In the genomic region with DNA sequence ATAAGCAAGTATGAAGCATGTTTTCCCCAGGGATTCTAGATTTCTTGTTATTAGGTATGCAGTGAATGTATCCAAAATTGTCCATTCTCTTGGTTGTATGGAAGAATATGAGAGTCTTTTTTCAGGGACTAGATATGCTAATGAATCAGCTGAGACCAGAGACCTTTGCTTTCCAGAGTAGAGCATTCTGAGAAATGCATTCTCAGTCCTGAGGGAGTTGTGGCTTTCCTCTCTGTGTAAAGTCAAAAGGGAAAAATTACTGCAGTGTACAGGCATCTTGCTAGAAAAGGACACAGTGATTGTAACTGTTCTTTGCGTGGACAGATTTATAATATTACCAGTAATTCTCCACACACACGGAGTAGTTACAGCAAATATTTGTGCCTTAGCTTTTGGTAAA, we compare ENCODE assay signal across 25 mouse cellular contexts. TPM values are rescaled to one million over a fixed set of nuclear protein-coding genes. Genes with fewer than 3 reads are reported as not detected.
DNase-seq lines count a peak whose midpoint lies in the region; ATAC-seq and TF ChIP-seq lines count a peak whose summit lies in the region.
"Had no signal": no experiment of that assay in that cellular context is flagged by ENCODE, and none has a peak within 500 bp of the region (broad histone marks: within the 10 kb centered on the region; RNA-seq: fewer than 3 reads in every experiment).

No protein-coding gene starts in this region.

- no peak overlapping the region for H3K4me3 ChIP-seq in embryonic facial prominence, embryonic 14.5 days (ENCODE audit: low read depth, low read length)
- no peak overlapping the region for H3K4me3 ChIP-seq in embryonic facial prominence, embryonic 10.5 days
- no peak overlapping the region for H3K4me3 ChIP-seq in lung, embryonic 15.5 days
- H3K4me3 ChIP-seq in lung, adult 2 months (replicated peaks; ENCODE audit: extremely low read depth, low read depth, low read length) = no peak overlapping the region
- H3K4me3 ChIP-seq in embryonic fibroblast, embryonic 13.5 days (ENCODE audit: insufficient read depth, low read length) = no peak overlapping the region
- H3K4me3 ChIP-seq: embryonic facial prominence, embryonic 15.5 days; erythroblast, embryonic 14.5 days; forebrain, embryonic 12.5 days; forebrain, embryonic 15.5 days; heart, adult 2 months; heart, embryonic 10.5 days; heart, embryonic 13.5 days; hindbrain, embryonic 12.5 days; hindbrain, embryonic 15.5 days had no signal

- no peak for ATAC-seq in embryonic facial prominence, embryonic 14.5 days (ENCODE audit: low read depth)
- ATAC-seq in lung, embryonic 15.5 days (ENCODE audit: borderline replicate concordance, extremely low read depth, low FRiP score, low TSS enrichment) = no peak
- no peak for ATAC-seq in activated CD4-positive, CD25-positive, alpha-beta regulatory T cell, adult 4 months
- ATAC-seq: forebrain, embryonic 15.5 days had no signal

- no peak for TF ChIP-seq POLR2A in lung, adult 2 months (IDR thresholded peaks at IDR 0.05; ENCODE audit: borderline replicate concordance, extremely low read depth, low read depth, low read length)
- TF ChIP-seq POLR2A in embryonic fibroblast, embryonic 13.5 days (IDR thresholded peaks at IDR 0.05; ENCODE audit: low read depth, low read length) = no peak

- H3K9ac ChIP-seq in embryonic facial prominence, embryonic 14.5 days (ENCODE audit: low read depth, low read length) = no peak overlapping the region
- H3K9ac ChIP-seq in lung, embryonic 15.5 days = no peak overlapping the region
- H3K9ac ChIP-seq: embryonic facial prominence, embryonic 15.5 days; forebrain, embryonic 12.5 days; forebrain, embryonic 15.5 days; heart, embryonic 13.5 days; hindbrain, embryonic 12.5 days; hindbrain, embryonic 15.5 days had no signal

- H3K27me3 ChIP-seq in embryonic facial prominence, embryonic 14.5 days (replicated peaks; ENCODE audit: control insufficient read depth, insufficient read depth, low read length) = no peaks in the 10 kb centered on the region
- no peaks in the 10 kb centered on the region for H3K27me3 ChIP-seq in embryonic facial prominence, embryonic 10.5 days (replicated peaks; ENCODE audit: low read depth, poor library complexity, severe bottlenecking)
- H3K27me3 ChIP-seq in lung, embryonic 15.5 days = no peaks in the 10 kb centered on the region
- H3K27me3 ChIP-seq: embryonic facial prominence, embryonic 15.5 days; forebrain, embryonic 12.5 days; forebrain, embryonic 15.5 days; heart, embryonic 13.5 days; hindbrain, embryonic 12.5 days; hindbrain, embryonic 15.5 days had no signal

- no peaks in the 10 kb centered on the region for H3K9me3 ChIP-seq in embryonic facial prominence, embryonic 14.5 days (ENCODE audit: control insufficient read depth, low read length)
- H3K9me3 ChIP-seq in embryonic facial prominence, embryonic 10.5 days = no peaks in the 10 kb centered on the region
- H3K9me3 ChIP-seq in lung, embryonic 15.5 days = no peaks in the 10 kb centered on the region
- H3K9me3 ChIP-seq: embryonic facial prominence, embryonic 15.5 days; forebrain, embryonic 12.5 days; forebrain, embryonic 15.5 days; heart, embryonic 10.5 days; heart, embryonic 13.5 days; hindbrain, embryonic 12.5 days; hindbrain, embryonic 15.5 days had no signal

- no peak overlapping the region for H3K4me2 ChIP-seq in embryonic facial prominence, embryonic 14.5 days (ENCODE audit: low read depth, low read length)
- H3K4me2 ChIP-seq in lung, embryonic 15.5 days = no peak overlapping the region
- H3K4me2 ChIP-seq: embryonic facial prominence, embryonic 15.5 days; forebrain, embryonic 12.5 days; forebrain, embryonic 15.5 days; heart, embryonic 13.5 days; hindbrain, embryonic 12.5 days; hindbrain, embryonic 15.5 days had no signal

- no peak for TF ChIP-seq CTCF in lung, adult 2 months (IDR thresholded peaks at IDR 0.05; ENCODE audit: insufficient read depth, low read length)
- TF ChIP-seq CTCF in embryonic fibroblast, embryonic 13.5 days (IDR thresholded peaks at IDR 0.05; ENCODE audit: borderline replicate concordance, insufficient read depth, low read length) = no peak

- H3K27ac ChIP-seq in embryonic facial prominence, embryonic 14.5 days (replicated peaks; ENCODE audit: low read depth, low read length) = no peak overlapping the region
- H3K27ac ChIP-seq in embryonic facial prominence, embryonic 10.5 days (replicated peaks) = no peak overlapping the region
- 0 out of 2 replicates have a peak overlapping the region, but pooled peaks have one; percentile 33 for H3K27ac ChIP-seq in lung, embryonic 15.5 days
- H3K27ac ChIP-seq in embryonic fibroblast, embryonic 13.5 days (ENCODE audit: insufficient read depth, low read length) = peak overlapping the region; percentile 87
- H3K27ac ChIP-seq: embryonic facial prominence, embryonic 15.5 days; forebrain, embryonic 12.5 days; forebrain, embryonic 15.5 days; heart, adult 2 months; heart, embryonic 10.5 days; heart, embryonic 13.5 days; hindbrain, embryonic 12.5 days; hindbrain, embryonic 15.5 days had no signal

- DNase-seq in embryonic facial prominence, embryonic 14.5 days (ENCODE audit: low spot score) = peak; percentile 15
- no peak for DNase-seq in embryonic facial prominence, embryonic 10.5 days (ENCODE audit: low spot score)
- DNase-seq in lung, adult 2 months = no peak
- DNase-seq in 3T3-L1 (ENCODE audit: low read depth, low spot score) = peak; percentile 66
- no peak for DNase-seq in cerebellum, postnatal 10 days
- DNase-seq: adrenal gland, postnatal 10 days; adrenal gland, postnatal 36 days; B cell, adult 2 months; cerebellum, adult 18-20 months; cerebellum, adult 9-10 months; cerebellum, postnatal 25 days; embryo, embryonic 11 days; gastrocnemius, postnatal 25 days; heart, adult 2 months had no signal

- no peaks in the 10 kb centered on the region for H3K4me1 ChIP-seq in embryonic facial prominence, embryonic 14.5 days (ENCODE audit: control insufficient read depth, insufficient read depth, low read length)
- H3K4me1 ChIP-seq in embryonic facial prominence, embryonic 10.5 days = no peaks in the 10 kb centered on the region
- peaks cover 8% of the 10 kb centered on the region; the same call in 1 of the 2 replicates for H3K4me1 ChIP-seq in lung, embryonic 15.5 days
- no peaks in the 10 kb centered on the region; the same call in none of the 2 replicates for H3K4me1 ChIP-seq in lung, adult 2 months (ENCODE audit: control insufficient read depth, insufficient read depth, low read length)
- H3K4me1 ChIP-seq in embryonic fibroblast, embryonic 13.5 days (ENCODE audit: control insufficient read depth, insufficient read depth, low read length) = peaks cover 9% of the 10 kb centered on the region
- H3K4me1 ChIP-seq: embryonic facial prominence, embryonic 15.5 days; forebrain, embryonic 12.5 days; forebrain, embryonic 15.5 days; heart, embryonic 10.5 days; hindbrain, embryonic 12.5 days; hindbrain, embryonic 15.5 days had no signal

- 51% methylated on average over 2 of the region's 2 CpGs for WGBS in embryonic facial prominence, embryonic 14.5 days
- WGBS in embryonic facial prominence, embryonic 10.5 days = 80% methylated on average over 2 of the region's 2 CpGs
- WGBS in lung, embryonic 15.5 days = 42% methylated on average over 2 of the region's 2 CpGs
- WGBS in lung, adult 2 months = 63% methylated on average over 2 of the region's 2 CpGs

- H3K36me3 ChIP-seq in embryonic facial prominence, embryonic 14.5 days (ENCODE audit: control insufficient read depth, insufficient read depth, low read length) = no peaks in the 10 kb centered on the region
- no peaks in the 10 kb centered on the region for H3K36me3 ChIP-seq in embryonic facial prominence, embryonic 10.5 days (replicated peaks)
- no peaks in the 10 kb centered on the region for H3K36me3 ChIP-seq in lung, embryonic 15.5 days
- H3K36me3 ChIP-seq: embryonic facial prominence, embryonic 15.5 days; forebrain, embryonic 12.5 days; forebrain, embryonic 15.5 days; heart, embryonic 10.5 days; heart, embryonic 13.5 days; hindbrain, embryonic 12.5 days; hindbrain, embryonic 15.5 days had no signal

RNA-seq across cellular contexts. Expression of a gene that starts 38.3 kb away (rescaled TPM):
- polyA plus RNA-seq in embryonic facial prominence, embryonic 14.5 days (2014; fragmentation: Nextera tagmentation; extraction: Ambion mirVana) = 88.5 and 102 TPM in 2 replicates
- 137 and 147 TPM in 2 replicates for polyA plus RNA-seq in embryonic facial prominence, embryonic 10.5 days (2016; fragmentation: Nextera tagmentation; extraction: Ambion mirVana)
- 212 and 239 TPM in 2 replicates for polyA plus RNA-seq in lung, embryonic 15.5 days (2015; fragmentation: Nextera tagmentation; extraction: Ambion mirVana)
- polyA plus RNA-seq in lung, adult 2 months (2012; rRNA removed) = 16.5 and 31.8 TPM in 2 replicates
- polyA plus RNA-seq in embryonic fibroblast, embryonic 13.5 days (2011; ENCODE audit: insufficient read length, low read depth, missing spikeins) = 332 and 399 TPM in 2 replicates
- polyA plus RNA-seq in activated CD4-positive, CD25-positive, alpha-beta regulatory T cell, adult 4 months (2017; shearing (Covaris generic)) = 100 to 1,000 TPM; 280 to 290 TPM

Comparison
In these comparisons a context has a peak if more than half of its experiments do, and no peak if none do; other contexts are left out.
1. DNase-seq: peak in embryonic facial prominence, embryonic 14.5 days (single experiment) and 3T3-L1 (single experiment); none in embryonic facial prominence, embryonic 10.5 days (single experiment), lung, adult 2 months (single experiment) and cerebellum, postnatal 10 days (0 of 2).
2. H3K27ac ChIP-seq: peak in lung, embryonic 15.5 days (single experiment) and embryonic fibroblast, embryonic 13.5 days (single experiment); none in embryonic facial prominence, embryonic 14.5 days (single experiment) and embryonic facial prominence, embryonic 10.5 days (single experiment).